Mouse (Mus musculus): ENCODE results near the gene Oosp3.

DNA sequence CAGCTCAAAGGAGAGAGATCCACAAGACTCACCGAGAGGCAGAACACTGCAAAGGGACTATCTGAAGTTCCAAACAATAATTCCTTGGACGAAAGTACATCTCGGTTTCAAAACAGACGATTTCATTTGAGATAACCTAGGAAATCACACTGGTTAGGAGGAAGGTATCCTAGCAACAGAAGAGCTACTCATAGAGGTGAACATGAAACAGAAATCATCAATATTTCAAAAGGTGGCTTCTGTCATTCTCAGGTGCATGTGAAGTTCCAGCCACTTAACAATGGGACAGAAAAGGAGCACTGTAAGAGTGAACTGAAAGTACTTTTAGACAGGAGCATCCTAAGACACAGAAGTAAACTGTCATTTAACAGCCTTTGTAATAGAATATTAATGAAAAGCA is 47.3 kb upstream of the Oosp3 start:
- TF ChIP-seq CTCF (IDR thresholded peaks at IDR 0.05) (no peak), EP300 (IDR thresholded peaks at IDR 0.05) (no peak)

Data from lung, postnatal 0 days (tissue).